Mouse (Mus musculus) stomach, embryonic 16.5 days (tissue): ENCODE data around the gene Ssbp3. TPM values are rescaled to one million over a fixed set of nuclear protein-coding genes. Genes with fewer than 3 reads are reported as not detected.
A peak's percentile ranks its signal among the peaks of the same experiment; 100 is the strongest.

ENCODE experiments used
- ATAC-seq: fragments of 200-750 bp; cut with Nextera tagmentation; 2 replicates; pipeline ENCODE4 v1.8.0; 2017; ENCODE audit warnings: moderate number of reproducible peaks, moderate TSS enrichment; ENCODE audit not compliant: insufficient read depth, low FRiP score
- H3K27ac ChIP-seq: fragments of 300-500 bp; sonication (generic); 2 replicates; pipeline ENCODE4 v1.5.1; 2014; ENCODE audit warnings: low read length
- H3K27me3 ChIP-seq: fragments of 300-500 bp; sonication (generic); 2 replicates; pipeline ENCODE4 v1.6.1; 2014; ENCODE audit warnings: low read length, control low read depth, mixed read lengths; ENCODE audit not compliant: control insufficient read depth, insufficient read depth
- H3K36me3 ChIP-seq: fragments of 300-500 bp; sonication (generic); 2 replicates; pipeline ENCODE4 v1.6.1; 2014; ENCODE audit warnings: low read length; ENCODE audit not compliant: control insufficient read depth, insufficient read depth
- H3K4me1 ChIP-seq: fragments of 300-500 bp; sonication (generic); 2 replicates; pipeline ENCODE4 v1.6.1; 2014; ENCODE audit warnings: low read length, control low read depth, mixed read lengths; ENCODE audit not compliant: control insufficient read depth, insufficient read depth
- H3K4me2 ChIP-seq: fragments of 300-500 bp; sonication (generic); 2 replicates; pipeline ENCODE4 v1.6.1; 2014; ENCODE audit warnings: low read depth, low read length, mixed read lengths
- H3K4me3 ChIP-seq: fragments of 300-500 bp; sonication (generic); replicated peaks from 2 replicates; pipeline ENCODE4 v1.5.1; 2014; ENCODE audit warnings: mild to moderate bottlenecking, low read length
- H3K9ac ChIP-seq: fragments of 300-500 bp; sonication (generic); 2 replicates; pipeline ENCODE4 v1.6.1; 2014; ENCODE audit warnings: low read length
- H3K9me3 ChIP-seq: fragments of 300-500 bp; sonication (generic); replicated peaks from 2 replicates; pipeline ENCODE4 v1.6.1; 2016; ENCODE audit warnings: low read length, control low read depth; ENCODE audit not compliant: control insufficient read depth
- WGBS: fragments of 180-500 bp; shearing (Covaris S2); extraction: QIAGEN DNeasy Blood & Tissue Kit; methylation state at CpG from one replicate; pipeline ENCODE4 v1.1.7; 2014; 5-methylcytosine and 5-hydroxymethylcytosine counted together
- polyA plus RNA-seq: library from polyadenylated mRNA; unstranded; fragments of >200 nt; fragmentation: Nextera tagmentation; extraction: Ambion mirVana; gene quantifications from 2 replicates; pipeline ENCODE4 v1.2.1, GENCODE M21; 2015

The Ssbp3 gene
- polyA plus RNA-seq, 1 experiment from 2014 or later, result 52.8 TPM

DNA sequence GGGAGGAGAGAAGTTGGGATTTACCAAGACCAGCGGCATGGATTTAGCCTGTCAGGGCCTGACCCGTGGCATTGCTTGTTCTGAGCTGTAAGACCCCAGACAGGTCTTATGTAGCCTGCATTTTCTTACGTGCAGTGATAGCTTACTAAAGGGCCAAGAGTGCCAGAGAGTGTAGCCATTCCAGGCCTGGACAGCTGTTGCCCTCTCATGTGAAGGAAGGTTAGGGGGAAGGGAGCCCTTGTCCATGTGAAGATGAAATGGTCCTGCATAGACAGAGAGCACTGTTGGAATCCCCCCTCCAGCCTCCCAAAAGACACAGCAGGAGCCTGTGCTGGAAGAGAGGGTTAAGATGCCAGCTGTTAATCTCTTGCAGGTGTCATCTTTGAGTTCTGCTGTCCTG is 93.3 kb downstream of the Ssbp3 start:
- no peak overlapping the region for H3K4me2 ChIP-seq
- no peaks in the 10 kb centered on the region for H3K36me3 ChIP-seq
- H3K27me3 ChIP-seq, result no peaks in the 10 kb centered on the region
- H3K9me3 ChIP-seq, result no peaks in the 10 kb centered on the region
- no peak for ATAC-seq
- H3K4me1 ChIP-seq, result peaks cover 25% of the 10 kb centered on the region; the same call in 1 of the 2 replicates
- no peak overlapping the region for H3K4me3 ChIP-seq
- no peak overlapping the region for H3K9ac ChIP-seq
- H3K27ac ChIP-seq, result no peak overlapping the region
- WGBS, result 69% methylated on average over 3 of the region's 3 CpGs

DNA sequence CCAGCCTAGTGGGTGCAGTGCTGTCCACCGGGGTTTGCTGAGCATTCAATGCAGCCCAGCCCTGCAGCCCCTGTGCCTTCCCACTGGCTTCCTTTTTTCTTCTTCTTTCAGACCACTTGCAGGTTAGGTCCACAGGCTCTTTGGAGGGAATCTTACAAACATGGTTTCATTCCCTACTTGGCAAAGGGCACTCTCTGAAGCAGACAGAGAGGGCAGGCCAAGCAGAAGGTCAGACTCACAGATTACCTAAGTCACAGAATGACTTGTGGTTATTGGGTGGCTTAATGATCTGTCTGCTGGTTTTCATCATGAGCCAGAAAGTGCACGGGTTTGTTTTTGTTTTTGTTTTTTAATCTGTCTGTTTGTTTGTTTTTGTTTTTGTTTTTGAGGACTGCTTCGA is 93.8 kb downstream of the Ssbp3 start:
- H3K4me2 ChIP-seq, result no peak overlapping the region
- H3K4me1 ChIP-seq, result peaks cover 25% of the 10 kb centered on the region; the same call in 1 of the 2 replicates
- no peaks in the 10 kb centered on the region for H3K9me3 ChIP-seq
- H3K27me3 ChIP-seq, result no peaks in the 10 kb centered on the region
- WGBS, result 74% methylated on average over 3 of the region's 3 CpGs
- H3K27ac ChIP-seq, result no peak overlapping the region
- H3K4me3 ChIP-seq, result no peak overlapping the region
- H3K36me3 ChIP-seq, result no peaks in the 10 kb centered on the region
- no peak overlapping the region for H3K9ac ChIP-seq
- ATAC-seq, result no peak

DNA sequence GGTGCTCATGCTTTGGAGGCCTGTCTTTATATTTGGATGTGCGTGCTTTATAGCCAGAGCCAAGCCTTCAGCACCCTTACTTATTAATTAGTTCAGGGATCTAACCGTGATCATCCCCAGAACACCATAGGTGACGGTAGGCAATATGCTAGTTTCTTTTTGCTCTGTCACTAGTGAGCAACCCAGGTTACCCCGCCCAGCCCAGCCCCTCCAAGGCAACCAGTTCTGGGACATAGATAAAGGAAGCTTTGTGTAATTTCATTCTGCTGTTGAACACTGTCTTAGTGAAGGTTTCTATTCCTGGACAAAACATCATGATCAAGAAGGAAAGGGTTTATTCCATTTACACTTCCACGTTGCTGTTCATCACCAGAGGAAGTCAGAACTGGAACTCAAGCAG is 94.7 kb downstream of the Ssbp3 start:
- Histone ChIP-seq H3K4me2 (no peak overlapping the region), H3K9me3 (no peaks in the 10 kb centered on the region), H3K4me1 (peaks cover 25% of the 10 kb centered on the region; the same call in 1 of the 2 replicates), H3K27me3 (no peaks in the 10 kb centered on the region), H3K4me3 (no peak overlapping the region), H3K27ac (no peak overlapping the region), H3K36me3 (no peaks in the 10 kb centered on the region), H3K9ac (no peak overlapping the region)
- ATAC-seq, result no peak
- WGBS, result 73% methylated on average over 5 of the region's 5 CpGs

DNA sequence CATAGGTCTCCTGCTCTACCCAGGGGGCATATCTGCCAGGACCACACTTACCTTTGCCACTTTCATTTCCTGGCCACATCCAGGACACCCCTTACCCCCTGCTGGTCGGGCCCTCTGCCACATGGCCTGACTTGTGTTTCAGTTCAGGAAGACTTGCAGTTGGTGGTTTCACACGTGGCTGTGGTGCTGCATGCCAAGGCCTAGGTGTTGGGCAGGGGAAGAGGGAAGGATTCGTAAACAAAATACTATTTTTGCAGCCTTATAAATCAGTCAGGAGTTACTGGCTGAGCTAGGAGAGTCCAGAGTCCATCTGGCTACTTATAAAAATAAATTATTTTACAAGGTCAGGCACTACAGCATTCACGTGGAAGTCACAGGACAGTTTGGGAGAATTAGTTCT is 95.7 kb downstream of the Ssbp3 start:
- ATAC-seq, result no peak
- WGBS, result 60% methylated on average over 4 of the region's 4 CpGs
- Histone ChIP-seq H3K27ac (0 out of 2 replicates have a peak overlapping the region, but pooled peaks have one; percentile 22), H3K27me3 (no peaks in the 10 kb centered on the region), H3K4me2 (no peak overlapping the region), H3K36me3 (no peaks in the 10 kb centered on the region), H3K4me1 (peaks cover 16% of the 10 kb centered on the region; the same call in 1 of the 2 replicates), H3K9me3 (no peaks in the 10 kb centered on the region), H3K9ac (no peak overlapping the region), H3K4me3 (no peak overlapping the region)

DNA sequence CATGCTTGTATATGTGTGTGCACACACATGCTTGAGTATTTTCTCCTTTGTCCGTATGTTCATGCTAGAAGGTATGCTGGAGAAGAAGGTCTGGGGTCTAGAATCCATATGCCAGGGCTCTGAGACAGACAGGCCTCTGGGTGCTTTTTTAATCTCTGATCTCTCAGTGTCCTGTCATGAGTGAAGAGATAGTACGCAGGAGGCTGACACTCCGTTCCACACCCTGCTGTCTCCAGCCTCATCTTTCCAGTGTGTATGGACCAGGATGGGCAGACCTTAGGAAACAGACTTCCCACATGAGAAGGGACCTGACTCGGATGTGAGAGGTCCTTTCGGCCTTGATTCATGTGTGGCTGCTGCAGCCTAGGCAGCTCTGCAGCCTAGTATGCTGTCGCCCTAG is 96.3 kb downstream of the Ssbp3 start:
- no peaks in the 10 kb centered on the region for H3K27me3 ChIP-seq
- ATAC-seq, result no peak
- no peaks in the 10 kb centered on the region for H3K9me3 ChIP-seq
- H3K4me3 ChIP-seq, result no peak overlapping the region
- 89% methylated on average over 6 of the region's 6 CpGs for WGBS
- no peak overlapping the region for H3K4me2 ChIP-seq
- no peaks in the 10 kb centered on the region for H3K36me3 ChIP-seq
- no peak overlapping the region; the same call in 1 of the 2 replicates for H3K27ac ChIP-seq
- peaks cover 13% of the 10 kb centered on the region; the same call in 1 of the 2 replicates for H3K4me1 ChIP-seq
- H3K9ac ChIP-seq, result no peak overlapping the region

DNA sequence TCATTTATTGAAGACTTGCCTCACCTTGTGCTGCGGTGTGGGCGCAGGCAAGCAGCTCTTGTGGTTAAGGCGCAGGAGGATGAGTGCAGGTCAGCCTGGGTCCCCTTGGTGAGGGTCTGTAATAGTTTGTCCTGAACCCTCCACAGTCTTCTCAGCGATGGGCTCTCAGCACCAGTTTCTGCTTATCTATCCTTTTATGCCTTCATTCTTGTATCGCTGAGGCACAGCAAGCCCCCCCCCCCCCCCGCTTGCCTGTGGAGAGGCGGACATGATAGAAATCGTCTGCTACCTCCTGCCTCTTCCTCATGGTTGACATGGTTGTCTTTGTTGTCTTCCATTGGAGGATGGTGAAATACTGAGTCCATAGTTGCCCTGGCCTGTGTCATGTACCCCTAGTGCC is 96.9 kb downstream of the Ssbp3 start:
- 88% methylated on average over 8 of the region's 8 CpGs for WGBS

DNA sequence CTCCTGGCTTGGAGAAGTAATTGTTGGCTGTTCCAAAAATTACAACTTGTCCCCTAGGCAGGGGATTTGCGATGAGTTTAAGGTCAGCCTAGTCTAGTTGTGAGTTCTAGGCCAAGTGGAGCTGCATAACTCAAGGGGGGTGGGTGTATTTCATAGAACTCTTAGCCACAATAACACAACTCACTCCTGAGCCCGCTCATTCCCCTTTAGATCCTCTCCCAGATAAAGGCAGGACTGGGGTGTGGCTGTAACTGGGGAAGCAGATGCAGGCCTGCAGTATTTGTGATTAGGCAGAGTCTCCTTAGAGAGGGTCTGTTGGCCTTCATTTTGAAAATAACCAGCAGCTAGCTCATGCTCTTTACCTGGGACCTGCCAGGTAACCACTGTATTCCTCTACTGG is 97.7 kb downstream of the Ssbp3 start:
- Histone ChIP-seq H3K9ac (no peak overlapping the region), H3K36me3 (no peaks in the 10 kb centered on the region), H3K4me2 (no peak overlapping the region), H3K9me3 (no peaks in the 10 kb centered on the region), H3K27me3 (no peaks in the 10 kb centered on the region), H3K4me1 (peaks cover 6% of the 10 kb centered on the region; the same call in 1 of the 2 replicates), H3K27ac (no peak overlapping the region), H3K4me3 (no peak overlapping the region)
- 83% methylated on average over 2 of the region's 2 CpGs for whole genome bisulfite sequencing
- ATAC-seq, result no peak

More for the DNA sequence above, 96.9 kb downstream of the Ssbp3 start:
- H3K9me3 ChIP-seq, result no peaks in the 10 kb centered on the region
- H3K27ac ChIP-seq, result no peak overlapping the region
- no peaks in the 10 kb centered on the region for H3K36me3 ChIP-seq
- no peak overlapping the region for H3K4me3 ChIP-seq
- H3K27me3 ChIP-seq, result no peaks in the 10 kb centered on the region
- no peak overlapping the region for H3K4me2 ChIP-seq
- no peak overlapping the region for H3K9ac ChIP-seq
- ATAC-seq, result no peak
- peaks cover 12% of the 10 kb centered on the region; the same call in 1 of the 2 replicates for H3K4me1 ChIP-seq

DNA sequence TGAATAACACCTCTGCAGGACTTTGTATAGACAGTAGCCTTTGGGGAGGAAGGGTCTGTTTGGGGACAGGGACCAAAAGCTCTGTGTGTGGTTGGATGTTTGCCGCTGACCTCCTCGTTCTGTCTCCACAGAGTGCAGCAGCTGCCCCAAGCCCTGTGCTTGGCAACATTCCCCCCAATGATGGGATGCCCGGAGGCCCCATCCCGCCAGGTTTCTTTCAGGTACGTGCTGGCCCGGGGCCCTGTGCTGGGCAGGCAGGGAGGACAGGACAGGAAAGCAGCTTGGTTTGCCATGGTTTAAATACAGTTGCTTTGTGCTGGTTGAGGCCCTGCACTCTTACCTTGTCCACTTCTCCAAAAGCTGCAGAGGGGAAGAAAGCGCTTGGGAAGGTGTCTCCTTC is 99.0 kb downstream of the Ssbp3 start:
- WGBS, result 91% methylated on average over 7 of the region's 7 CpGs

DNA sequence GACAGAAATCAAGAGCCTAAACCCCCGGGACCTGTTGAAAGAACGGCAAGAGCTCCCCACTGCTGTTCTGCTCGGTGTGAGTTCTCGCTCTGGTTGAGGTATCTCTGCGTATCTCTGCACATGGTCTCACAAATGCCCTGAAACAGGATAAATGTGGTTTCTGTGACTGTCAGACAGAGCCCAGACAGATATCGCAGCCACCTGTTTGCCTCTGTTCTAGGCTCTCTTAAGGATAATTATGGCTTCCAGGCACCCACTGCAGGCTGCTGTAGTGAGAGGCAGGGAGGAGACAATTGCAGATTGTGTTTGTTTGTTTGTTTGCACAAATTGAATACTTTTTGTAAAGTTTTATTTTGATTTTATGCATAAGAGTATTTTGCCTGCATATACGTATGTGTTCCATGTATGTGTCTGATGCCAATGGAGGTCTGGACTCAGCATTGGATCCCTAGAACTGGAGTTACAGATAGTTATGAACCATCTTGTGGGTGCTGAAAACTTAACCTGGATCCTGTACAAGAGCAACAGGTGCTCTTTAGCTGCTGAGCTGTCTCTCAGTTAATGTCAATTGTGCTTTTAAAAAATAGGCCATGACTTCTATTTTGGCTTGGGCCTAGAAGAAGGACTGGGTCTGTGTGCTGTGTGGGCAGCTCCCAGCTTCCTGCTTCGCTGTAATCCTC is 101.0 kb downstream of the Ssbp3 start:
- Histone ChIP-seq H3K4me3 (no peak overlapping the region), H3K9me3 (no peaks in the 10 kb centered on the region), H3K9ac (no peak overlapping the region), H3K27me3 (no peaks in the 10 kb centered on the region), H3K4me1 (peaks cover 8% of the 10 kb centered on the region), H3K4me2 (no peak overlapping the region), H3K36me3 (no peaks in the 10 kb centered on the region), H3K27ac (peak overlapping the region; percentile 25; the same call in 1 of the 2 replicates)
- ATAC-seq, result no peak
- 82% methylated on average over 8 of the region's 8 CpGs for WGBS

More for the DNA sequence above, 99.0 kb downstream of the Ssbp3 start:
- Histone ChIP-seq H3K36me3 (no peaks in the 10 kb centered on the region), H3K27ac (no peak overlapping the region), H3K4me1 (0 out of 2 replicates have a peak, but pooled peaks cover 3% of the 10 kb centered on the region), H3K9ac (no peak overlapping the region), H3K27me3 (no peaks in the 10 kb centered on the region), H3K4me3 (no peak overlapping the region), H3K9me3 (no peaks in the 10 kb centered on the region), H3K4me2 (no peak overlapping the region)
- no peak for ATAC-seq
